ENCODE assay signal across 12 mouse cellular contexts in genomic region chrX:53161583-53161982, GRCm38 (mm10).
DNase-seq lines count a peak whose midpoint lies in the region; ATAC-seq and TF ChIP-seq lines count a peak whose summit lies in the region.
"Had no signal": no experiment of that assay in that cellular context is flagged by ENCODE, and none has a peak within 500 bp of the region (broad histone marks: within the 10 kb centered on the region; RNA-seq: fewer than 3 reads in every experiment).

No protein-coding gene starts in this region.

- peak; percentile 9 for DNase-seq in embryo, embryonic 10 days (ENCODE audit: low spot score)
- no peak for DNase-seq in embryo, embryonic 9.5 days (ENCODE audit: extremely low spot score)
- DNase-seq in ovary, postnatal 36 days (ENCODE audit: low spot score): peak; percentile 15
- no peak for DNase-seq in ovary, postnatal 14 days (ENCODE audit: low spot score)
- DNase-seq in lung, postnatal 0 days (ENCODE audit: low spot score): peak; percentile 66
- DNase-seq in left cerebral cortex, adult 2 months (ENCODE audit: extremely low spot score in 1 of 2, low spot score in 2 of 2): no peak
- no peak for DNase-seq in urinary bladder, postnatal 25 days (ENCODE audit: low spot score)
- DNase-seq: cerebellum, adult 11-12 months; midbrain, embryonic 14.5 days had no signal

- no peaks in the 10 kb centered on the region for H3K27me3 ChIP-seq in lung, postnatal 0 days (replicated peaks; ENCODE audit: insufficient read depth, low read length)

- ATAC-seq in lung, postnatal 0 days: peak; percentile 82
- ATAC-seq in inflammation-experienced regulatory T-cells, adult 6 months: no peak

- intact Hi-C loops in left cerebral cortex, adult 2 months (cut with DNase I): no loop called here

- WGBS in lung, postnatal 0 days: 26% methylated on average over 4 of the region's 4 CpGs

- H3K4me1 ChIP-seq in lung, postnatal 0 days (ENCODE audit: insufficient read depth, low read depth, low read length): no peaks in the 10 kb centered on the region

- H3K9me3 ChIP-seq in lung, postnatal 0 days (ENCODE audit: low read length): no peaks in the 10 kb centered on the region
- H3K9me3 ChIP-seq: forebrain, embryonic 10.5 days had no signal

- no peak overlapping the region for H3K4me2 ChIP-seq in lung, postnatal 0 days (replicated peaks; ENCODE audit: low read depth, low read length)

- H3K36me3 ChIP-seq in lung, postnatal 0 days (ENCODE audit: insufficient read depth, low read length): no peaks in the 10 kb centered on the region
- H3K36me3 ChIP-seq: forebrain, embryonic 10.5 days had no signal

- TF ChIP-seq EP300 in lung, postnatal 0 days (IDR thresholded peaks at IDR 0.05): peak; percentile 8; the same call in 1 of the 2 replicates

- no peak overlapping the region for H3K4me3 ChIP-seq in lung, postnatal 0 days (ENCODE audit: low read depth, low read length)
- no peak overlapping the region for H3K4me3 ChIP-seq in left cerebral cortex, adult 2 months
- H3K4me3 ChIP-seq: forebrain, embryonic 10.5 days had no signal

- TF ChIP-seq CTCF in lung, postnatal 0 days (IDR thresholded peaks at IDR 0.05): no peak
- TF ChIP-seq CTCF in left cerebral cortex, adult 2 months (IDR thresholded peaks at IDR 0.05): no peak

- H3K27ac ChIP-seq in lung, postnatal 0 days (ENCODE audit: low read length): peak overlapping the region; percentile 28
- no peak overlapping the region for H3K27ac ChIP-seq in left cerebral cortex, adult 2 months
- H3K27ac ChIP-seq: forebrain, embryonic 10.5 days; kidney, postnatal 0 days had no signal

- H3K9ac ChIP-seq in lung, postnatal 0 days (replicated peaks; ENCODE audit: low read depth): no peak overlapping the region

Comparison
In these comparisons a context has a peak if more than half of its experiments do, and no peak if none do; other contexts are left out.
1. DNase-seq: peak in embryo, embryonic 10 days (single experiment), ovary, postnatal 36 days (single experiment) and lung, postnatal 0 days (single experiment); none in embryo, embryonic 9.5 days (single experiment), ovary, postnatal 14 days (single experiment), left cerebral cortex, adult 2 months (0 of 2) and urinary bladder, postnatal 25 days (single experiment).